Mouse (Mus musculus) limb, embryonic 15.5 days (tissue): ENCODE measurements around the gene Vwa8. TPM values are rescaled to one million over a fixed set of nuclear protein-coding genes. Genes with fewer than 3 reads are reported as not detected.

Experiments used
- ATAC-seq: fragments of 200-750 bp; cut with Nextera tagmentation; 2 replicates; pipeline ENCODE4 v1.8.0; 2017; ENCODE audit warnings: low read depth, moderate TSS enrichment; ENCODE audit not compliant: insufficient number of reproducible peaks, low FRiP score, low TSS enrichment
- H3K27ac ChIP-seq: fragments of 300-500 bp; sonication (generic); 2 replicates; pipeline ENCODE4 v1.5.1; 2015; ENCODE audit warnings: moderate library complexity, mild to moderate bottlenecking, inconsistent platforms
- H3K27me3 ChIP-seq: fragments of 300-500 bp; sonication (generic); 2 replicates; pipeline ENCODE4 v1.6.1; 2015; ENCODE audit warnings: inconsistent platforms
- H3K36me3 ChIP-seq: fragments of 300-500 bp; sonication (generic); 2 replicates; pipeline ENCODE4 v1.6.1; 2015; ENCODE audit warnings: inconsistent platforms
- H3K4me1 ChIP-seq: fragments of 300-500 bp; sonication (generic); 2 replicates; pipeline ENCODE4 v1.6.1; 2015; ENCODE audit warnings: inconsistent platforms
- H3K4me2 ChIP-seq: fragments of 300-500 bp; sonication (generic); 2 replicates; pipeline ENCODE4 v1.6.1; 2015; ENCODE audit warnings: mild to moderate bottlenecking, inconsistent platforms
- H3K4me3 ChIP-seq: fragments of 300-500 bp; sonication (generic); 2 replicates; pipeline ENCODE4 v1.5.1; 2015; ENCODE audit warnings: mild to moderate bottlenecking, inconsistent platforms
- H3K9ac ChIP-seq: fragments of 300-500 bp; sonication (generic); 2 replicates; pipeline ENCODE4 v1.6.1; 2015; ENCODE audit warnings: inconsistent platforms
- H3K9me3 ChIP-seq: fragments of 300-500 bp; sonication (generic); 2 replicates; pipeline ENCODE4 v1.6.1; 2016; ENCODE audit warnings: inconsistent platforms
- WGBS: fragments of 180-500 bp; shearing (Covaris S2); methylation state at CpG from one replicate; pipeline ENCODE4 v1.1.7; 2015; 5-methylcytosine and 5-hydroxymethylcytosine counted together
- polyA plus RNA-seq: library from polyadenylated mRNA; unstranded; fragments of >200 nt; fragmentation: Nextera tagmentation; extraction: Ambion mirVana; gene quantifications from 2 replicates; pipeline ENCODE4 v1.2.1, GENCODE M21; 2015

Vwa8 gene
- polyA plus RNA-seq, 1 experiment from 2014 or later = 8.9 TPM

GRCm38 (mm10) chr14:78932094-78932493, 83.2 kb downstream of the Vwa8 start:
- H3K27ac ChIP-seq = no peak overlapping the region
- H3K9me3 ChIP-seq = no peaks in the 10 kb centered on the region
- no peak overlapping the region for H3K4me2 ChIP-seq
- no peaks in the 10 kb centered on the region; the same call in 1 of the 2 replicates for H3K36me3 ChIP-seq
- no peak for ATAC-seq
- WGBS = 62% methylated on average over 2 of the region's 2 CpGs
- H3K4me1 ChIP-seq = no peaks in the 10 kb centered on the region
- H3K27me3 ChIP-seq = no peaks in the 10 kb centered on the region
- no peak overlapping the region for H3K4me3 ChIP-seq
- no peak overlapping the region for H3K9ac ChIP-seq

GRCm38 (mm10) chr14:78933399-78933798, 84.5 kb downstream of the Vwa8 start:
- no peaks in the 10 kb centered on the region for H3K4me1 ChIP-seq
- no peak overlapping the region for H3K4me3 ChIP-seq
- H3K36me3 ChIP-seq = no peaks in the 10 kb centered on the region; the same call in 1 of the 2 replicates
- no peaks in the 10 kb centered on the region for H3K27me3 ChIP-seq
- no peak for ATAC-seq
- WGBS = 41% methylated on average over 8 of the region's 8 CpGs
- H3K9me3 ChIP-seq = no peaks in the 10 kb centered on the region
- H3K9ac ChIP-seq = no peak overlapping the region
- no peak overlapping the region for H3K27ac ChIP-seq
- no peak overlapping the region for H3K4me2 ChIP-seq

GRCm38 (mm10) chr14:78934596-78934995, 85.7 kb downstream of the Vwa8 start:
- no peak overlapping the region for H3K4me2 ChIP-seq
- H3K4me3 ChIP-seq = no peak overlapping the region
- 68% methylated on average over 6 of the region's 6 CpGs for WGBS
- no peak overlapping the region for H3K27ac ChIP-seq
- no peaks in the 10 kb centered on the region for H3K4me1 ChIP-seq
- H3K27me3 ChIP-seq = no peaks in the 10 kb centered on the region
- H3K9me3 ChIP-seq = no peaks in the 10 kb centered on the region
- no peak overlapping the region for H3K9ac ChIP-seq
- no peaks in the 10 kb centered on the region; the same call in 1 of the 2 replicates for H3K36me3 ChIP-seq
- no peak for ATAC-seq

GRCm38 (mm10) chr14:78935796-78936195, 86.9 kb downstream of the Vwa8 start:
- ATAC-seq = no peak
- Histone ChIP-seq H3K4me3 (no peak overlapping the region), H3K27me3 (no peaks in the 10 kb centered on the region), H3K9ac (no peak overlapping the region), H3K36me3 (peaks cover 3% of the 10 kb centered on the region), H3K4me2 (no peak overlapping the region), H3K9me3 (no peaks in the 10 kb centered on the region), H3K4me1 (no peaks in the 10 kb centered on the region), H3K27ac (no peak overlapping the region)
- 18% methylated on average over 3 of the region's 3 CpGs for WGBS

- no peaks in the 10 kb centered on the region for H3K9me3 ChIP-seq
- H3K27me3 ChIP-seq = no peaks in the 10 kb centered on the region
- ATAC-seq = no peak
- H3K4me2 ChIP-seq = no peak overlapping the region
- H3K36me3 ChIP-seq = peaks cover 6% of the 10 kb centered on the region
- H3K4me3 ChIP-seq = no peak overlapping the region
- H3K9ac ChIP-seq = no peak overlapping the region
- 67% methylated on average over 11 of the region's 11 CpGs for WGBS
- H3K4me1 ChIP-seq = no peaks in the 10 kb centered on the region
- no peak overlapping the region for H3K27ac ChIP-seq
These were observed 93.1 kb downstream of the Vwa8 start for GRCm38 (mm10) chr14:78941741-78942475.

- Histone ChIP-seq H3K4me1 (no peaks in the 10 kb centered on the region), H3K9me3 (no peaks in the 10 kb centered on the region), H3K9ac (no peak overlapping the region), H3K36me3 (peaks cover 5% of the 10 kb centered on the region; the same call in 1 of the 2 replicates), H3K27ac (no peak overlapping the region), H3K4me3 (no peak overlapping the region), H3K4me2 (no peak overlapping the region), H3K27me3 (no peaks in the 10 kb centered on the region)
- WGBS = 64% methylated on average over 2 of the region's 2 CpGs
- ATAC-seq = no peak
These were observed 106.9 kb downstream of the Vwa8 start for GRCm38 (mm10) chr14:78955745-78956144.

- Histone ChIP-seq H3K36me3 (no peaks in the 10 kb centered on the region), H3K4me3 (no peak overlapping the region), H3K27me3 (no peaks in the 10 kb centered on the region), H3K9me3 (no peaks in the 10 kb centered on the region), H3K27ac (no peak overlapping the region), H3K4me2 (no peak overlapping the region), H3K9ac (no peak overlapping the region), H3K4me1 (no peaks in the 10 kb centered on the region)
- 93% methylated on average over 10 of the region's 10 CpGs for WGBS
- ATAC-seq = no peak
These were observed 121.8 kb downstream of the Vwa8 start for GRCm38 (mm10) chr14:78970621-78971020.

GRCm38 (mm10) chr14:78972424-78972823, 123.6 kb downstream of the Vwa8 start:
- H3K9me3 ChIP-seq = no peaks in the 10 kb centered on the region
- WGBS = 56% methylated on average over 1 of the region's 1 CpGs
- no peak overlapping the region for H3K4me2 ChIP-seq
- H3K4me1 ChIP-seq = no peaks in the 10 kb centered on the region
- H3K4me3 ChIP-seq = no peak overlapping the region
- H3K27ac ChIP-seq = no peak overlapping the region
- H3K9ac ChIP-seq = no peak overlapping the region
- no peaks in the 10 kb centered on the region for H3K36me3 ChIP-seq
- H3K27me3 ChIP-seq = no peaks in the 10 kb centered on the region
- no peak for ATAC-seq

- no peak overlapping the region for H3K4me3 ChIP-seq
- no peaks in the 10 kb centered on the region for H3K9me3 ChIP-seq
- H3K27ac ChIP-seq = no peak overlapping the region
- H3K4me2 ChIP-seq = no peak overlapping the region
- WGBS = 49% methylated on average over 2 of the region's 2 CpGs
- no peak overlapping the region for H3K9ac ChIP-seq
- ATAC-seq = no peak
- H3K4me1 ChIP-seq = peaks cover 4% of the 10 kb centered on the region
- H3K27me3 ChIP-seq = no peaks in the 10 kb centered on the region
- H3K36me3 ChIP-seq = no peaks in the 10 kb centered on the region
These were observed 134.3 kb downstream of the Vwa8 start for GRCm38 (mm10) chr14:78983104-78983503.

- Histone ChIP-seq H3K36me3 (no peaks in the 10 kb centered on the region), H3K27me3 (no peaks in the 10 kb centered on the region), H3K4me3 (no peak overlapping the region), H3K9me3 (no peaks in the 10 kb centered on the region), H3K4me2 (no peak overlapping the region), H3K4me1 (peaks cover 4% of the 10 kb centered on the region), H3K27ac (no peak overlapping the region), H3K9ac (no peak overlapping the region)
- no peak for ATAC-seq
- WGBS = 48% methylated on average over 2 of the region's 2 CpGs
These were observed 135.4 kb downstream of the Vwa8 start for GRCm38 (mm10) chr14:78984296-78984695.

- no peak for ATAC-seq
- no peak overlapping the region for H3K4me2 ChIP-seq
These were observed 138.7 kb downstream of the Vwa8 start for GRCm38 (mm10) chr14:78987543-78987942.

GRCm38 (mm10) chr14:78992456-78992855, 143.6 kb downstream of the Vwa8 start:
- no peak overlapping the region for H3K9ac ChIP-seq
- H3K27ac ChIP-seq = no peak overlapping the region
- no peak overlapping the region for H3K4me3 ChIP-seq
- no peaks in the 10 kb centered on the region for H3K9me3 ChIP-seq
- no peak overlapping the region for H3K4me2 ChIP-seq
- WGBS = 65% methylated on average over 4 of the region's 4 CpGs
- no peak for ATAC-seq
- H3K36me3 ChIP-seq = no peaks in the 10 kb centered on the region
- no peaks in the 10 kb centered on the region; the same call in 1 of the 2 replicates for H3K4me1 ChIP-seq
- H3K27me3 ChIP-seq = no peaks in the 10 kb centered on the region

More at GRCm38 (mm10) chr14:78987543-78987942, 138.7 kb downstream of the Vwa8 start:
- H3K9me3 ChIP-seq = no peaks in the 10 kb centered on the region
- H3K36me3 ChIP-seq = no peaks in the 10 kb centered on the region
- H3K27ac ChIP-seq = no peak overlapping the region
- no peaks in the 10 kb centered on the region for H3K27me3 ChIP-seq
- no peak overlapping the region for H3K4me3 ChIP-seq
- H3K9ac ChIP-seq = no peak overlapping the region
- H3K4me1 ChIP-seq = peaks cover 4% of the 10 kb centered on the region
- 68% methylated on average over 8 of the region's 8 CpGs for WGBS
